Mouse (Mus musculus) cerebellum, adult 11 months (tissue): ENCODE data around the gene Clic1.

ENCODE experiments used
- DNase-seq: peaks from one replicate; pipeline ENCODE4 v3.0.0; 2022

The Clic1 gene

DNA sequence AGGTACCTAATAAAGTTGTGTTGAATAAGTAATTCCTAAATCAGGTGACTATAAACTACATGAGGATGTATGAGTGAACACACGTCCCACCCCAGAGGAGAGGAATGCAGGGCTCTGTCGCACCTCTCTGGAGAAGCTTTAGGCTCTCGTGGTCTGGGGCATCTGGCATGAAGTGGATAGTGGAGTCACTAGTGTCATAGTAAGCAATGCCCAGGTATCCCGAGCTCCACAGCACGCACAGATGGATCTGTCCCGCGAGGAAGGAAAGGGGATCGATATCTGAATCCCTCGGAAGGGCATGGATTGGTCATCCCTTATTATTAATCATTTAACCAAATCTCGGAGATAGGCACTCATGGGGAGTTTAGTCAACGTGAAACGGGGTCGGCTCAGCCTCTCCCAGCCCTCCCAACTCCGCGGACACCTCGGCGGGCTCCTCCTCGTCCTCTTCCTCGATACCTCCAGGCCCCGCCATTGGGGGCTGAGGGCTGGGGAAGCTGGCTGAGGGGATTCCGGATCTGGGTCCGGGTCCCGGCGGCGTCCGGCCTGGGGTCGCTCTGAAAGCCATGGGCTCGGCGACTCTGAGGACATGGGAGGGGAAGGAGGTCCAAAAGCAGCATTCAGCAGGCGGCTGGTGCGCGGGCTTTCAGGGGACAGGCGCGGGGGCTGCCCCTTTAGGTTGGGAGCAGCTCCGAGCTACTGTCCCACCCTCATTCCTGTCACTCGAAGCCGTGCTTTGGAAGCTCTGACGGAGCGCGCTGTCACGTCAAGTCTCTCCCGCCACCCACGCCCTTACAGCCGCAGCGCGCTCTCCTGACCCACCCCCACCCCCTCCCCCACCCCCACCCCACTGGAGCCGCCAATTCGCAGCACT lies 3.7 kb upstream of the Clic1 start:
- peak; percentile 40 for DNase-seq

- DNase-seq: peak; percentile 94
Observed at GRCm38 (mm10) chr17:35046681-35047455, 2.9 kb upstream of the Clic1 start, which contains the start of gene Msh5. TSS of gene Msh5 (minus strand) at chr17:35046745.

DNA sequence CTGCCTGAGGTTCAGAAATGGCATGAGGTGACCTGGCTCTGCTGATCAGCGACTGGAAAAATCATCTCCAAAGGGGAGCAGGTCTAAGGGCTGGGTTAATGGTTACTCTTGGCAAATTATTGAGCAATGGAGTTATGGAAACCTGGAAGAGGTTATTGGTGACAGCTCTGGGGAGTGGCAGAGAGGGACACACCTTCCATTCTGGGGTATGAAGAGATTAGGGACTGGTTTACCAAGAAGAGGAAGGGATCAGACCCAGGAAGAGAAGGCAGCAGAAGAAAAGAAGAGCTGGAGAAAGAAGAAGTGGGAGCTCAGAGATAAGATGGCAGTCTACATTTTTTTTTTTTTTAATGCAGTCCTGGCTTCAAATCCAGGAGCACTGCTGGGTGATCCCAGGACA lies 2.1 kb upstream of the Clic1 start:
- no peak for DNase-seq

GRCm38 (mm10) chr17:35048149-35048931 lies 1.4 kb upstream of the Clic1 start:
- DNase-seq: no peak

GRCm38 (mm10) chr17:35048932-35049440 lies 780 bp upstream of the Clic1 start:
- no peak for DNase-seq

- DNase-seq: no peak
Observed at GRCm38 (mm10) chr17:35050126-35050750, 472 bp downstream of the Clic1 start.

GRCm38 (mm10) chr17:35051156-35052086 lies 1.7 kb downstream of the Clic1 start:
- no peak for DNase-seq

GRCm38 (mm10) chr17:35052271-35052798 lies 2.6 kb downstream of the Clic1 start:
- DNase-seq: no peak

- DNase-seq: no peak
Observed at GRCm38 (mm10) chr17:35055691-35056495, 6.1 kb downstream of the Clic1 start.

- no peak for DNase-seq
Observed at GRCm38 (mm10) chr17:35057090-35057489, 7.3 kb downstream of the Clic1 start.

DNA sequence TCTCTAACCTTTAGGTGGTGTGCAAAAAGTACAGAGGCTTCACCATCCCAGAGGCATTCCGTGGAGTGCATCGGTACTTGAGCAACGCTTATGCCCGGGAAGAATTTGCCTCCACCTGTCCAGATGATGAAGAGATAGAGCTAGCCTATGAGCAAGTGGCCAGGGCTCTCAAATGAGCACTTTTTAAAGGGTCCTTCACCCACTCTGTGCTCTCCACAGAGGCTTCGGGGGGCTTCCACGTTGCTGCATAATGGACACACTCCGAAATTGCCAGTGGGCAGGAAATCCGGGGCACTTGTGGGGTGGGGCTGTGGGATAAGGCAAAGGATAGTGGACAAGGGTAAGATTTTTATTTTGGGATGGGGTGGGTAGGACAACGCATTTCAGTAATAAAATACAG lies 8.6 kb downstream of the Clic1 start:
- no peak for DNase-seq

DNA sequence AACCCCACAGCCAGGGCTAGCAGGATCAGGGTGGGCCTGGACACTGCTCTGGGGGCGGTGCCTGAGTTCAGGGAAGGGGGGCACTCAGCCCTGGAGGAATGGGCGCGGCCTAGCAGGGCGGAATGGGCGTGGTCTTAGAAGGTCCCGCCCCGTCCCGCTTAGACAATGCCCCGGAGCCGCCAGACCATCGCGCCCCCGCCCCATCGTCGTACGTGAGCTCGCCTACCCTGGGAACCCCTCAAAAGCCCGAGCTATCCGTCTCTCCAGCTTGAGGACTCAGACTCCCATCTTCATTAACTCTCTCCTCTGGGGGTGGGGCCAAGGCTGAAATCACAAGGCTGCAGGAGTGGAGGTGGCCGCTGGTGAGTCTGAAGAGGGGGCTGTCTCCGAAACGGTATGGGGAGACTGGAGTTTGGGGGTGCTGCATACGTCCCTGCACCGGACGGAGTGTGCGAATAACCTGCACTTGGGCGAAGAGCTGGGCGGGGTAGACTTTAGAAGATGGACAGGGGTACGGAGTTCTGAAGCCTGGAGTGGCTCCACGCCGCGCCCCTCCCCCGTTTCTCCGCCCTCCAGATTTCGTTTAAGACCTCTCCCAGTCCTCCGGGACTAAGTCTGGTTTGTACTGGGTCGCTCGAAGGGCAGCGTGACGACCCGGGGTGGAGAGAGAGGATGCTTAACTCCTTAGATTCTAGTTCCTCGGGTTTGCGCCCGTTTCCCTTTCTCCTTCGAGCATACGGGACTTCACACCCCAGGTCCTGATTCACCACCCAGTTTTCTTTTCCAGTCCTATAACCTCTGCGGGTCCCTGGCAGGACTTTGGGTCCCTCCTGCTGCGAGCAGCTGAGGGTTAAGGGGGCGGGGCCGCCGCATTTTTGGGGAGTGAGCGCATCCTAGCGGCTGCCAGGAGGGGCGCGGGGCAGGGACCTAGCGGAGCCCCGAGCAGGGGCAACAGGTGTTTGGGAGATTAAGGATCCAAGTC lies 9.4 kb downstream of the Clic1 start, which contains the start of gene Ddah2:
Gene Ddah2 (plus strand): TSS at position 125 of the 982 bp plus-strand sequence.
- DNase-seq: peak; percentile 83

GRCm38 (mm10) chr17:35060071-35060470 lies 10.3 kb downstream of the Clic1 start:
- no peak for DNase-seq

GRCm38 (mm10) chr17:35060737-35061297 lies 11.1 kb downstream of the Clic1 start:
- DNase-seq: no peak

DNA sequence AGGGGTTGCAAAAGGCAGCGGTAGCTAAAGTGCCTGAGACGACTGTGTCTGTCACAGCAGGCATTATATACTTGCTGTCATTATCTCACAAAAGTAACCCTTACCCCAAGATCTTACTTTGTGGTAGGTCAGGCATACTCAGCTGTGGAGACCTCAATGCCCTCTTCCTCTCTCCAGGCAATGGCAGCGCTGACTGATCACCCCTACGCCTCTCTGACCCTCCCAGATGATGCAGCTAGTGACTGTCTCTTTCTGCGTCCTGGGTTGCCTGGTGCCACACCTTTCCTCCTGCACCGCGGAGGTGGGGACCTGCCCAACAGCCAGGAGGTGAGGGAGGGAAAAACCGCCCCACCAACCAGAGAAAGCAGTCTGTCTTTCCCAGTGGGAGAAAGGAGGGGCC lies 11.5 kb downstream of the Clic1 start:
- no peak for DNase-seq

- no peak for DNase-seq
Observed at GRCm38 (mm10) chr17:35063466-35063865, 13.7 kb downstream of the Clic1 start.

GRCm38 (mm10) chr17:35064378-35064877 lies 14.7 kb downstream of the Clic1 start:
- peak; percentile 66 for DNase-seq
